Mouse (Mus musculus): ENCODE measurements around the gene Mark3. TPM values are rescaled to one million over a fixed set of nuclear protein-coding genes. Genes with fewer than 3 reads are reported as not detected.

Mark3 gene
- total and polyA plus RNA-seq, 3 experiments, result 23.3 to 223 (median 142) TPM

DNA sequence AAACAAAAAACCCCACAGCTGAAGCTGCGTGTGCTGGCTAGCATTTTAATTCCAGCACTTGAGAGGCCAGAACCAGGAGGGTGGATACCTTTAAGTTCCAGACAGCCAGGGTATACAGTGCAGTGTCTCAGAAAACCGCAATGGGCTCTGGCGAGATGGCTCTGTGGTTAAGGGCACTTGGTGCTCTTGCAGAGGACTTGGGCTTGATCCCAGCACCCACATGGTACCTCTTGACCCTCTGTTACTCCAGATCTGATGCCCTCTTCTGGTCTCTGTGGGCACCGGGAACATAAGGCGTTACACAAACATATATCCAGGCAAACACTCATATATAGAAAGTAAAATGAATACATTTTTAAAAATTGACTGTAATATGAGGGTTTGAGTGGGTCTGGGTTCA is 9.0 kb upstream of the Mark3 start:
- no peak for ATAC-seq (ENCODE audit: extremely low read depth, insufficient number of reproducible peaks, low FRiP score, poor library complexity, severe bottlenecking)
- no peak for TF ChIP-seq GATA2 (IDR thresholded peaks at IDR 0.05; ENCODE audit: borderline replicate concordance, low read depth, low read length)
- no peak for TF ChIP-seq TAL1 (conservative IDR thresholded peaks at IDR 0.05; ENCODE audit: low read depth, low read length)
- TF ChIP-seq CTCF (IDR thresholded peaks at IDR 0.05; ENCODE audit: low read depth, low read length), result no peak
- TF ChIP-seq GATA1 (IDR thresholded peaks at IDR 0.05; ENCODE audit: borderline replicate concordance, low read length), result no peak
- no peak for TF ChIP-seq POLR2AphosphoS5 (IDR thresholded peaks at IDR 0.05; ENCODE audit: insufficient replicate concordance, low read depth, low read length)
- no peak for DNase-seq (ENCODE audit: low spot score)
- Histone ChIP-seq H3K4me1 (ENCODE audit: insufficient read depth, low read depth, low read length) (peaks cover 8% of the 10 kb centered on the region; the same call in 1 of the 2 replicates), H3K27me3 (ENCODE audit: insufficient read depth, low read length) (peaks cover 42% of the 10 kb centered on the region), H3K9me3 (replicated peaks) (no peaks in the 10 kb centered on the region), H3K36me3 (replicated peaks) (no peaks in the 10 kb centered on the region), H3K4me3 (ENCODE audit: low read depth, low read length) (no peak overlapping the region)

DNA sequence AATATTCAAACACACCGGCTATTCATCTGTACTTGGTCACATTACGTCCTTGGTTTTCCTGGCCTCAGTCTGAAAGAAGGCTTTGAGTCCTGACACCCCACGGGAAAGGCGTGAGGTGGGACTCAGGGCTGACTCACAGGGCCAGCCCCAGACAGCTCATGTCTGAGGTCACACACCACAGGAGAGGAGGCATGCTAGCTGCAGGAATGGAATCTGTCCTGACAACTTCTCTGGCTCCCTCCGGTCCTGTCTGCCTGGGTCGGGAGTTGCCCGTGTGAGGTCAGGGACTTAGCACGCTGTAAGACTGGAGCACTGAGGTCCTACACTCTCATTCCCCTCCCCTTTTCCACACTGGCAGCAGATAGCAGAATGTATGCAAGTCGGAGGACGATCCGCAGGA is 5.5 kb upstream of the Mark3 start:
- Histone ChIP-seq H3K9me3 (replicated peaks) (no peaks in the 10 kb centered on the region; the same call in 1 of the 2 replicates), H3K4me1 (ENCODE audit: insufficient read depth, low read depth, low read length) (peaks cover 18% of the 10 kb centered on the region), H3K27me3 (ENCODE audit: insufficient read depth, low read length) (peaks cover 43% of the 10 kb centered on the region), H3K4me3 (ENCODE audit: low read depth, low read length) (no peak overlapping the region), H3K36me3 (replicated peaks) (no peaks in the 10 kb centered on the region)
- ATAC-seq (ENCODE audit: extremely low read depth, insufficient number of reproducible peaks, low FRiP score, poor library complexity, severe bottlenecking), result no peak
- DNase-seq (ENCODE audit: low spot score), result no peak
- TF ChIP-seq TAL1 (conservative IDR thresholded peaks at IDR 0.05; ENCODE audit: low read depth, low read length), result no peak
- TF ChIP-seq POLR2AphosphoS5 (IDR thresholded peaks at IDR 0.05; ENCODE audit: insufficient replicate concordance, low read depth, low read length), result no peak
- TF ChIP-seq GATA1 (IDR thresholded peaks at IDR 0.05; ENCODE audit: borderline replicate concordance, low read length), result no peak
- no peak for TF ChIP-seq GATA2 (IDR thresholded peaks at IDR 0.05; ENCODE audit: borderline replicate concordance, low read depth, low read length)
- TF ChIP-seq CTCF (IDR thresholded peaks at IDR 0.05; ENCODE audit: low read depth, low read length), result no peak

DNA sequence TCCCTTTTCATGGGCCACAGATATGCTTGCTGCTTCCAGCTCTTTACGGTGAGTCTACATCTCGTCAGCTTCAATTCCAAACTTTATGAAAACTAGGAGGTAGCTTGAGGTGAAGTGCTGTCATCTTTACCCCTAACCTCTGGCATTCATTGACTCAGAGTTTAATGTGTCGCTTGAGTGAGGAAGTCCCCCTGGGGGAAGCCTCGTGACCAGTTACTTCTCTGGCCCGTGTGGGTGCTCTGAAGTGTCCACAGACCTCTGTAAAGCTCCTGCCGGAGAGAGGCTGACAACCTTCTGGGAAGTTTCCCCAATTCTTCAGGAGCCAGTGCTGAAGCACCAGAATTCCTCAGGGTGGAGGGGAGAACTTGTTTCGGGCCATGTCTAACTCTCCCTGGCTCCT is 1.9 kb upstream of the Mark3 start:
- DNase-seq (ENCODE audit: low spot score), result no peak
- no peak for TF ChIP-seq POLR2AphosphoS5 (IDR thresholded peaks at IDR 0.05; ENCODE audit: insufficient replicate concordance, low read depth, low read length)
- no peak for TF ChIP-seq TAL1 (conservative IDR thresholded peaks at IDR 0.05; ENCODE audit: low read depth, low read length)
- TF ChIP-seq CTCF (IDR thresholded peaks at IDR 0.05; ENCODE audit: low read depth, low read length), result no peak
- no peak for TF ChIP-seq GATA1 (IDR thresholded peaks at IDR 0.05; ENCODE audit: borderline replicate concordance, low read length)
- no peak for TF ChIP-seq GATA2 (IDR thresholded peaks at IDR 0.05; ENCODE audit: borderline replicate concordance, low read depth, low read length)
- no peak for ATAC-seq (ENCODE audit: extremely low read depth, insufficient number of reproducible peaks, low FRiP score, poor library complexity, severe bottlenecking)

GRCm38 (mm10) chr12:111573315-111573714 is 1.0 kb upstream of the Mark3 start:
- peaks cover 29% of the 10 kb centered on the region for H3K27me3 ChIP-seq (ENCODE audit: insufficient read depth, low read length)
- no peak for TF ChIP-seq POLR2AphosphoS5 (IDR thresholded peaks at IDR 0.05; ENCODE audit: insufficient replicate concordance, low read depth, low read length)
- no peak for TF ChIP-seq TAL1 (conservative IDR thresholded peaks at IDR 0.05; ENCODE audit: low read depth, low read length)
- TF ChIP-seq GATA2 (IDR thresholded peaks at IDR 0.05; ENCODE audit: borderline replicate concordance, low read depth, low read length), result no peak
- TF ChIP-seq GATA1 (IDR thresholded peaks at IDR 0.05; ENCODE audit: borderline replicate concordance, low read length), result no peak
- no peak for TF ChIP-seq CTCF (IDR thresholded peaks at IDR 0.05; ENCODE audit: low read depth, low read length)
- H3K9me3 ChIP-seq (replicated peaks), result no peaks in the 10 kb centered on the region; the same call in 1 of the 2 replicates
- ATAC-seq (ENCODE audit: extremely low read depth, insufficient number of reproducible peaks, low FRiP score, poor library complexity, severe bottlenecking) (no peak), DNase-seq (ENCODE audit: low spot score) (no peak)
- H3K4me3 ChIP-seq (ENCODE audit: low read depth, low read length), result peak overlapping the region; percentile 78; the same call in 1 of the 2 replicates
- peaks cover 43% of the 10 kb centered on the region for H3K4me1 ChIP-seq (ENCODE audit: insufficient read depth, low read depth, low read length)
- H3K36me3 ChIP-seq (replicated peaks), result peaks cover 5% of the 10 kb centered on the region

More for the DNA sequence above, 1.9 kb upstream of the Mark3 start:
- H3K4me1 ChIP-seq (ENCODE audit: insufficient read depth, low read depth, low read length), result peaks cover 42% of the 10 kb centered on the region
- H3K36me3 ChIP-seq (replicated peaks), result peaks cover 2% of the 10 kb centered on the region
- no peaks in the 10 kb centered on the region; the same call in 1 of the 2 replicates for H3K9me3 ChIP-seq (replicated peaks)
- H3K4me3 ChIP-seq (ENCODE audit: low read depth, low read length), result no peak overlapping the region
- H3K27me3 ChIP-seq (ENCODE audit: insufficient read depth, low read length), result peaks cover 29% of the 10 kb centered on the region

- DNase-seq (ENCODE audit: low spot score) (peak; percentile 44), ATAC-seq (ENCODE audit: extremely low read depth, insufficient number of reproducible peaks, low FRiP score, poor library complexity, severe bottlenecking) (no peak; the same call in 1 of the 2 replicates)
- no peaks in the 10 kb centered on the region; the same call in 1 of the 2 replicates for H3K9me3 ChIP-seq (replicated peaks)
- H3K27me3 ChIP-seq (ENCODE audit: insufficient read depth, low read length), result peaks cover 12% of the 10 kb centered on the region
- peaks cover 8% of the 10 kb centered on the region for H3K36me3 ChIP-seq (replicated peaks)
- TF ChIP-seq CTCF (IDR thresholded peaks at IDR 0.05; ENCODE audit: low read depth, low read length) (no peak), POLR2AphosphoS5 (IDR thresholded peaks at IDR 0.05; ENCODE audit: insufficient replicate concordance, low read depth, low read length) (no peak), GATA2 (IDR thresholded peaks at IDR 0.05; ENCODE audit: borderline replicate concordance, low read depth, low read length) (no peak)
- peak overlapping the region; percentile 78 for H3K4me3 ChIP-seq (ENCODE audit: low read depth, low read length)
- H3K4me1 ChIP-seq (ENCODE audit: insufficient read depth, low read depth, low read length), result peaks cover 43% of the 10 kb centered on the region
Measured at GRCm38 (mm10) chr12:111574887-111575838, 840 bp downstream of the Mark3 start.

GRCm38 (mm10) chr12:111583058-111583457 is 8.7 kb downstream of the Mark3 start:
- peaks cover 38% of the 10 kb centered on the region for H3K36me3 ChIP-seq (replicated peaks)
- no peak overlapping the region for H3K4me3 ChIP-seq (ENCODE audit: low read depth, low read length)
- no peaks in the 10 kb centered on the region for H3K9me3 ChIP-seq (replicated peaks)
- no peak for ATAC-seq (ENCODE audit: extremely low read depth, insufficient number of reproducible peaks, low FRiP score, poor library complexity, severe bottlenecking)
- TF ChIP-seq TAL1 (conservative IDR thresholded peaks at IDR 0.05; ENCODE audit: low read depth, low read length) (no peak), POLR2AphosphoS5 (IDR thresholded peaks at IDR 0.05; ENCODE audit: insufficient replicate concordance, low read depth, low read length) (no peak), CTCF (IDR thresholded peaks at IDR 0.05; ENCODE audit: low read depth, low read length) (no peak), GATA2 (IDR thresholded peaks at IDR 0.05; ENCODE audit: borderline replicate concordance, low read depth, low read length) (no peak), GATA1 (IDR thresholded peaks at IDR 0.05; ENCODE audit: borderline replicate concordance, low read length) (no peak)
- H3K4me1 ChIP-seq (ENCODE audit: insufficient read depth, low read depth, low read length), result peaks cover 24% of the 10 kb centered on the region
- no peak for DNase-seq (ENCODE audit: low spot score)
- H3K27me3 ChIP-seq (ENCODE audit: insufficient read depth, low read length), result no peaks in the 10 kb centered on the region
